Mouse (Mus musculus) intestine, embryonic 15.5 days (tissue): ENCODE data around the gene Pon2. TPM values are rescaled to one million over a fixed set of nuclear protein-coding genes. Genes with fewer than 3 reads are reported as not detected.

Source experiments
- ATAC-seq: fragments of 200-750 bp; cut with Nextera tagmentation; 2 replicates; pipeline ENCODE4 v1.8.0; 2017; ENCODE audit warnings: moderate TSS enrichment, moderate library complexity
- H3K27ac ChIP-seq: fragments of 300-500 bp; sonication (generic); 2 replicates; pipeline ENCODE4 v1.5.1; 2015; ENCODE audit warnings: mild to moderate bottlenecking, inconsistent platforms
- H3K27me3 ChIP-seq: fragments of 300-500 bp; sonication (generic); replicated peaks from 2 replicates; pipeline ENCODE4 v1.6.1; 2015; ENCODE audit warnings: inconsistent platforms
- H3K36me3 ChIP-seq: fragments of 300-500 bp; sonication (generic); 2 replicates; pipeline ENCODE4 v1.6.1; 2015; ENCODE audit warnings: inconsistent platforms
- H3K4me1 ChIP-seq: fragments of 300-500 bp; sonication (generic); replicated peaks from 2 replicates; pipeline ENCODE4 v1.6.1; 2015; ENCODE audit warnings: inconsistent platforms
- H3K4me2 ChIP-seq: fragments of 300-500 bp; sonication (generic); replicated peaks from 2 replicates; pipeline ENCODE4 v1.6.1; 2015; ENCODE audit warnings: mild to moderate bottlenecking, inconsistent platforms
- H3K4me3 ChIP-seq: fragments of 300-500 bp; sonication (generic); replicated peaks from 2 replicates; pipeline ENCODE4 v1.5.1; 2015; ENCODE audit warnings: inconsistent platforms
- H3K9ac ChIP-seq: fragments of 300-500 bp; sonication (generic); 2 replicates; pipeline ENCODE4 v1.6.1; 2015; ENCODE audit warnings: inconsistent platforms
- H3K9me3 ChIP-seq: fragments of 300-500 bp; sonication (generic); 2 replicates; pipeline ENCODE4 v1.6.1; 2016; ENCODE audit warnings: inconsistent platforms
- WGBS: fragments of 180-500 bp; shearing (Covaris S2); methylation state at CpG from one replicate; pipeline ENCODE4 v1.1.7; 2015; 5-methylcytosine and 5-hydroxymethylcytosine counted together
- polyA plus RNA-seq: library from polyadenylated mRNA; unstranded; fragments of >200 nt; fragmentation: Nextera tagmentation; extraction: Ambion mirVana; gene quantifications from 2 replicates; pipeline ENCODE4 v1.2.1, GENCODE M21; 2015

Gene Pon2
- polyA plus RNA-seq, 1 experiment from 2014 or later = 58.4 TPM

DNA sequence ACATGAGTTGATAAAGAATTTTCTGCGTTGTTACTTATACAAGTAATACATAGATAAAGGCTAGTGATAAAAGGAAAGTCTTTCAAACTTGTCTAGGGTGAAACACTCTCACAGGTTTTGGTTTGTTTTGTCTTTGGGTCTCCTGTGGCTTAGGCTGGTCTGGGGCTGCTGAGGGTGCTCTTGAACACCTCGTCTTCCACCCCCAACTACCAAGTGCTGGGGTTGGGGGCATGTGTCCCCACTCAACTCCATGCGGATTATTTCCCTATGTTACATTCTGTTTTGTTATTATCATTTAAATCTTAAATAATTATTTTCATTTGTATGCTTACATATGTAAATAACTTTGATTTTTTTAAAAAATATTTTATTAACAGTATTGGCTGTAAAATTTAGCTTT is 12.2 kb upstream of the Pon2 start:
- H3K9me3 ChIP-seq = no peaks in the 10 kb centered on the region
- H3K4me1 ChIP-seq = no peaks in the 10 kb centered on the region
- H3K27ac ChIP-seq = no peak overlapping the region
- ATAC-seq = no peak
- 83% methylated on average over 3 of the region's 3 CpGs for WGBS
- H3K4me3 ChIP-seq = no peak overlapping the region
- H3K27me3 ChIP-seq = no peaks in the 10 kb centered on the region
- H3K9ac ChIP-seq = no peak overlapping the region
- H3K36me3 ChIP-seq = no peaks in the 10 kb centered on the region
- no peak overlapping the region for H3K4me2 ChIP-seq

DNA sequence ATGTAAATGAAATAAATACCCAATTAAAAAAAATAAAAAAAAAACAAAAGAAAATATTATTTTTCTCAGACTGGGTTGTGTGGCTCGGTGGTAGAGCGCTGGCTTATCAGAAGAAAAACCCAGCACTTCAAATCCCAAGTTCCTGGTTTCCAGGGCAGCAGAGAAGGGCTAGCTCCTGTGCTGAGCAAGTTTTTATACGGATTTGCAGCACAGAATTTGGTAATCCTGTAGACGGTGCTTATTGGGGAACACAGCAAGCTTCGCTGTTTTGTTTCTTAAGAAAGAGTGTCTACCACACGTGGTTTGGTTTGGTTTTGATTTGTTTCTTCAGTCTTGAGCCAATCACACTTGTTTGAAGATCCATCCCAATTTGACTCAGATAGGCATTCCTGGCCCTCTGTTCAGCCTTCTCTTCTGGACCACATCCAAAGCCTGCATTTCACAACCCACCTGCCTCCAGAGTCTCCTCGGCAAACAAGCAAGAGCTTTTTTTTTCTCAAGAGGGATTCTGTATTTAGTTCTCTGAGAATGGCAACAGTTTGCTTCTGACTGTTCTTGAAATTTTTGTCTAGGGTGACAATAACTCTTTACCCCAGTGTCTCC is 11.4 kb upstream of the Pon2 start:
- 78% methylated on average over 7 of the region's 7 CpGs for WGBS
- Histone ChIP-seq H3K9ac (no peak overlapping the region), H3K4me2 (no peak overlapping the region), H3K4me1 (no peaks in the 10 kb centered on the region), H3K9me3 (no peaks in the 10 kb centered on the region), H3K36me3 (no peaks in the 10 kb centered on the region), H3K27me3 (no peaks in the 10 kb centered on the region), H3K27ac (no peak overlapping the region), H3K4me3 (no peak overlapping the region)
- ATAC-seq = no peak

DNA sequence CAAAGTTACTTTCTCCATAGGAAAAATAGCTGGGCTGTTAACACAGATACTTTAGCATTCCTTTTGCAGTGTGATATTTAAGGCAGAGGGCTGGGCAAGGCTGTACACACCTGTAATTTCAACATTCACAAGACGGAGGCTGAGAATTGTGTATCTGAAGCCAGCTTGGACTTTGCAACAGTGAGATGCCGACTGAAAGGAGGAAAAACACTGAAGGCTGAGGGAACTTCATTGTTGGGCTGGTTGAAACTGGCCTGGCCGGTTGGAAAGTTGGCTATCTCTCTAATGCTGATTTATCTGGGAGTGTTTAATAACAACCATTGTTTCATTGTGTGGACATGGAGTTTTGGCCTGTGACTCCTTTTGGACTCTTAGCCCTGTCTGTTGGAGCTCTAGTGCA is 7.7 kb upstream of the Pon2 start:
- H3K4me3 ChIP-seq = no peak overlapping the region
- H3K27me3 ChIP-seq = no peaks in the 10 kb centered on the region
- H3K27ac ChIP-seq = no peak overlapping the region
- no peak overlapping the region for H3K9ac ChIP-seq
- H3K4me1 ChIP-seq = no peaks in the 10 kb centered on the region
- peak; percentile 89 for ATAC-seq
- H3K36me3 ChIP-seq = no peaks in the 10 kb centered on the region
- WGBS = 61% methylated on average over 3 of the region's 3 CpGs
- H3K9me3 ChIP-seq = no peaks in the 10 kb centered on the region
- no peak overlapping the region for H3K4me2 ChIP-seq

DNA sequence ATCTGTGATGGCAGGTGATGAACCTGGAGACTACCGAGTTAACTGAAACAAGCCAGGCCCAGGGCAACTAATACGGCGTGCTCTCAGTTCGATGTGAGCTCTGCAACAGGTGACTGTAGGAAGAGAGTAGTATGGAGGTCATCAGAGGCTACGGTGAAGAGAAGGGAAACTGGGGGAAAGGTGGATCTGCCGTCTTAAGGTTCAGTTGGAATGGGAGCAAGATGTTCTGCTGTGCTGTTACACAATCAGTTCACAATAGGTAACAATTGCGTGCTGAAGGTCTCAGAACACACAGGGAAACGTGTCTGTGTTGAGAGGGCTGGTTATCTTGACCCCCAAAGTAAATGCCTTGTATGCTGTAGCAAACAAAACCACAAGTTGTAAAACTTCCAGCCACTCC is 6.7 kb upstream of the Pon2 start:
- no peaks in the 10 kb centered on the region for H3K4me1 ChIP-seq
- H3K4me3 ChIP-seq = no peak overlapping the region
- no peaks in the 10 kb centered on the region for H3K27me3 ChIP-seq
- no peaks in the 10 kb centered on the region for H3K36me3 ChIP-seq
- H3K4me2 ChIP-seq = no peak overlapping the region
- no peak for ATAC-seq
- H3K27ac ChIP-seq = no peak overlapping the region
- 78% methylated on average over 8 of the region's 8 CpGs for WGBS
- no peak overlapping the region for H3K9ac ChIP-seq
- H3K9me3 ChIP-seq = no peaks in the 10 kb centered on the region

DNA sequence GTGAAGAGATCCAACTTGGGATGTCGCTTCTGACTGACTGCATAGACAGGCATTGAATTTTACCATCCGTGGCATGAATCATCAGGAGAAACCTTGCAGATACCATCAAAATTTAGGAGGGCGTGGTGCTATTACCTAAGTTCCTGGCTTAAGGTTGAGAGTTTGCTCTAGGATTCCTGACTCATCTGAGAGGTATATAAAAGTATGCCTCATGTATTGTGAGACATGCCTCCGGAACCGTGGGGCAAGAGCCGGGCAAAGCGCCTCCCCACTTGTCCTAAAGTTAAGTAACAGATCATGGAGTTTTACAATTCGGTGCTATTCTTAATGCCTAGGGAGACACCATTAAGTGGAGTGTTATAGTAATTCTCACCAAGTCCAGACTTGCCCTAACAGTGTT is 2.4 kb upstream of the Pon2 start:
- Histone ChIP-seq H3K4me2 (no peak overlapping the region), H3K36me3 (no peaks in the 10 kb centered on the region), H3K27ac (no peak overlapping the region), H3K9me3 (no peaks in the 10 kb centered on the region), H3K27me3 (no peaks in the 10 kb centered on the region), H3K9ac (no peak overlapping the region), H3K4me3 (no peak overlapping the region), H3K4me1 (no peaks in the 10 kb centered on the region)
- ATAC-seq = no peak
- 84% methylated on average over 8 of the region's 8 CpGs for WGBS

DNA sequence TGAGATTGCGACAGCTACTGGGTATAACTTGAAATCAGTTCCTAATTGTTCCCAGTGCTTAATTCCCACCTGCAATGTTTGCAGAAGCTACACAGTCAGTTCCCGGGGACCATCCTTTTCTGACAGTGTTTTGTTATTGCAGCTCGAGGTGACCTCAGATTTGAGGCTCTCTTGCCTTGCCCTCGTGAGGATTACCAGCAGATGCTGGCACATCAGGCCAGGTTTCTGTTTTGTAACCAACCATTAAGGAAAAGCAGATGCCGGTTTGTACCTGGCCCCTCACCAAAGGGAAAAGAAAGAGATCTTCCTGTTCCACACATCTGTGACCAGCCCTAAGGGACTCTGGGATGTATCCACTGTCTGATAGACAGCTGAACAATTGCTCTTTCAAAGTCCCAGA is 1.3 kb upstream of the Pon2 start:
- Histone ChIP-seq H3K27me3 (no peaks in the 10 kb centered on the region), H3K36me3 (no peaks in the 10 kb centered on the region), H3K4me3 (no peak overlapping the region), H3K27ac (no peak overlapping the region), H3K4me2 (no peak overlapping the region), H3K4me1 (no peaks in the 10 kb centered on the region), H3K9ac (no peak overlapping the region), H3K9me3 (no peaks in the 10 kb centered on the region)
- ATAC-seq = no peak
- 66% methylated on average over 5 of the region's 5 CpGs for WGBS

DNA sequence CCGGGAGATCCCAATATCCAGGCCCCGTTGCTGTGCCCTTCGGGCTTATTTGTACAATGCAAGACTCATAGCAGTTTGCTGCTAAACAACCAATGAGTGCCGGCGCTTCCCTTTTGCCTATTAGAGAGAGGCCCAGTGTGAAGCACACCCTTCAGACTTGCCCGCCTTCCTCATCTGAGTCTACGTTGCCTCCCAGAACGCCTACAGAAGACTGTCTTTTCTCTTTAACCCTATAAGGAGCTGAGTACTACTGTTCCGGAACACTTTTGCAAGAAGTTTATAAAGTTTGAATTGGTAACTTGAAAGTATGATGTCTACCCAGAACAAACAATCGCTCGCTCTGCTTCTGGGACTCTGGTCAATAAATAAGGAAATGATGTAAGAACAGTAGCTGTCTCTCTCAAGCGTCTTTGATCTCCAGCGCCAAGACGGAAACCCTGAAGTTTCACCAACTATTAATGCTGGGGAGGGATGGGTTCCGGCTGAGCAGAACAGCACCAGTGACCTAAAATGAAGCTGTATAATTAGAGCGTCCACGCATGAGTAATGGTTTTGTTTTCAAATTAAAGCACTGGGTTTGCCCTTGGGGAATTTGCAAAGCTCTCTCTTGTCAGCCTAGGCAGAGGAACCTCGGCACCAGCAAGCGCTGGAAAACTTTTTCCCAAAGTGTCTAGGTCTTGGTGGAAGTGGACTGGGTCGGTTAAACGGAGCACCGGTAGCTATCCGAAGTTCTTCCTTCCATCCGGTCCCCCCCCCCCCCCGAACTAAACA is 749 bp downstream of the Pon2 start:
- no peaks in the 10 kb centered on the region for H3K27me3 ChIP-seq
- ATAC-seq = peak; percentile 80
- 4% methylated on average over 23 of the region's 25 CpGs for WGBS

DNA sequence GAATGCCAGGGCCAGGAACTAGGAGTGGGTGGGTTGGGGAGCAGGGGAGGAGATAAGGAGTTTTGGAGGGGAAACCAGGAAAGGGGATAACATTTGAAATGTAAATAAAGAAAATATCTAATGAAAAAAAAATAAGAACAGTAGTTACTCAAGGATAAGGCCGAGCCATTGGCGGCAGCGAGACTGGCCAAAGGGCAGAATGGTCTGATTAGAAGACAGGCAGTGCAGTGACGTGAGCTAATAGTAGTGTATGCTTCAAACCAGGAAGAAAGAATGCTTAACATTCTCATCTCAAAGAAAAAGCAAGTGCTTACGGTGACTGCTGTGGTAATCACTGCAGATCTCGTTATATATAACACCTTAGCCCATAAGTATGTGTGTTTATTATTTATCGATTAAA is 2.2 kb downstream of the Pon2 start:
- no peak overlapping the region for H3K4me3 ChIP-seq

More for the DNA sequence above, 749 bp downstream of the Pon2 start:
- no peaks in the 10 kb centered on the region for H3K9me3 ChIP-seq
- peak overlapping the region; percentile 73 for H3K9ac ChIP-seq
- no peaks in the 10 kb centered on the region for H3K36me3 ChIP-seq
- H3K27ac ChIP-seq = peak overlapping the region; percentile 90
- peak overlapping the region; percentile 71 for H3K4me3 ChIP-seq
- H3K4me1 ChIP-seq = no peaks in the 10 kb centered on the region
- peak overlapping the region; percentile 68 for H3K4me2 ChIP-seq

DNA sequence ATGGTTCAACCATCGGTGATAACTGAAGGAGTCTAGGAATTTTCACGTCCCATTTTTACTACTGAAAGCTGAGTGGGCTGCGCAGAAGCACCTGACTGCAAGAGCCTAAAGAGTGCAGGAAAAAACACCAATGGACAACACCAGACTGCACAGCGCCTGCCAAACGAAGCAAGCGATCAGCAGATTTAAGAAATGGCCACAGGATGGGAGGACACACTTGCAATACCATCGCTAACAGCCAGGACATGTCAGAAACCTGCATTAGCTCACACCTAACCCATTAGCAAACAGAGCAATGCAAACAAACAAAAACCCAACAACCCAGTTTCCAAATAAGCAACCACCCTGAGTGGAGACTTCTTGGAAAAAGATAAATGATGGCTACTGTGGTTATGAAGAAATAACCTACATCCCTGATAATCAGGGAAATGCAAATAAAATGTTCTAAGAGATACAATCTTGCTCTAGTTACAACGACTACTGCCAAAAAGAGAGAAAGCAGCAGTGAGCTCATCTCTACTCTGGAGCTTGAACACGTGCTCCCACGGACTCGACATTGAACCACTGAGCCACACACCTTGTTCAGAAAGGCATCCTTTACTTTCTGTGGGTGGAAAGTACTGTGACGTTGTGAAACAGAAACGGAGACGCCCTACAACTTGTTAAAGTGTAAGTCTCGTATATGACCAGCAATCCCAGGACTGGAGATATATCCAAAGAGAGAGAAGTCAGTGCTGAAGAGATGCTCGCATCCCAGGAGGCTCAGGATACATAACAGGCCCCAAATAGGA is 3.4 kb downstream of the Pon2 start:
- 92% methylated on average over 16 of the region's 16 CpGs for WGBS
- no peak for ATAC-seq

More for the DNA sequence above, 2.2 kb downstream of the Pon2 start:
- no peak overlapping the region; the same call in 1 of the 2 replicates for H3K27ac ChIP-seq
- no peak overlapping the region; the same call in 1 of the 2 replicates for H3K4me2 ChIP-seq
- WGBS = 83% methylated on average over 7 of the region's 7 CpGs
- no peak; the same call in 1 of the 2 replicates for ATAC-seq
- H3K9ac ChIP-seq = no peak overlapping the region
- no peaks in the 10 kb centered on the region for H3K27me3 ChIP-seq
- H3K9me3 ChIP-seq = no peaks in the 10 kb centered on the region
- H3K36me3 ChIP-seq = no peaks in the 10 kb centered on the region
- H3K4me1 ChIP-seq = no peaks in the 10 kb centered on the region

DNA sequence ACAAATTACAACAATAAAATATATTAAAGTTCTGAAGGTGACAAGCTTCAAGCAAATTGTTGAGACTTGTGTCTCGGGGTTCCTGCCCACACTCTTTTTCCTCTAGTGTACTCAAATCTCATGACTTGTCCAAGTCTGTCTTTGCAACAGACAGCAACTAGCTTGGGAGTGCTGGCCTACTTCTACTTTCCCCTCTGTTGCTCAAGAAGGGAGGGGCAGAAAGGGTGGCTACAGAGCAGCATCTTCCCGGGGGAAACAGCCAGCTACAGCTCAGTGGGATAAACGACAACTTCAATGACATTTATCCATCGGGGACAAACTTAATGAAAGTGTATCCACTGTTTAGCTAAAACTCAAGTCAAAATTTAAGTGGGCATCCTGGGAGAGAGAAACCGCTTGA is 5.4 kb downstream of the Pon2 start:
- Histone ChIP-seq H3K27ac (no peak overlapping the region), H3K4me2 (no peak overlapping the region), H3K9ac (no peak overlapping the region), H3K9me3 (no peaks in the 10 kb centered on the region), H3K36me3 (no peaks in the 10 kb centered on the region), H3K27me3 (no peaks in the 10 kb centered on the region), H3K4me1 (no peaks in the 10 kb centered on the region), H3K4me3 (no peak overlapping the region)
- WGBS = 76% methylated on average over 5 of the region's 5 CpGs
- no peak for ATAC-seq

More for the DNA sequence above, 3.4 kb downstream of the Pon2 start:
- H3K27ac ChIP-seq = no peak overlapping the region
- H3K9ac ChIP-seq = no peak overlapping the region
- H3K9me3 ChIP-seq = no peaks in the 10 kb centered on the region
- no peaks in the 10 kb centered on the region for H3K4me1 ChIP-seq
- H3K4me2 ChIP-seq = no peak overlapping the region
- H3K36me3 ChIP-seq = no peaks in the 10 kb centered on the region
- no peak overlapping the region for H3K4me3 ChIP-seq
- no peaks in the 10 kb centered on the region for H3K27me3 ChIP-seq

DNA sequence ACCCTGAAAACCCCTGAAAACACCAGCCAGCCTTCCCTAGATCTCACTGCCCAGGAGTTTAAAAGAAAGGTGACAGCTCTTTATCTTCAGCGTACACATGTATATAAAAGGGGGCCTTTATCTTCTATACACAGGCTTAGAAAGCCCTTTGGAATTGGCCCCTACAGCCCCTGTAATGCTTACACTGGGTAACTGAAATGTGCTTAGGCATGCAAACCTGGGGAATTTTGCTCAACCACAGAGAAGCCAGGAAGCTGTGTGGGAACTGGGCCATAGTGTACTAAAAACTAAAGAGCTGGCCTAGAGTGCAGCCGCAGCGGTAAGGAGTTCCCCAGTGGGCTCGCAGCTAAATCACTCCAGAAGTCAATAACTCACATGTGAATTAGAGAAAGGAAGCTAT is 6.8 kb downstream of the Pon2 start:
- 70% methylated on average over 4 of the region's 4 CpGs for WGBS
- Histone ChIP-seq H3K27ac (0 out of 2 replicates have a peak overlapping the region, but pooled peaks have one; percentile 9), H3K4me3 (no peak overlapping the region), H3K9ac (no peak overlapping the region), H3K27me3 (no peaks in the 10 kb centered on the region), H3K4me1 (no peaks in the 10 kb centered on the region), H3K4me2 (no peak overlapping the region), H3K36me3 (no peaks in the 10 kb centered on the region), H3K9me3 (no peaks in the 10 kb centered on the region)
- peak; percentile 44; the same call in 1 of the 2 replicates for ATAC-seq

DNA sequence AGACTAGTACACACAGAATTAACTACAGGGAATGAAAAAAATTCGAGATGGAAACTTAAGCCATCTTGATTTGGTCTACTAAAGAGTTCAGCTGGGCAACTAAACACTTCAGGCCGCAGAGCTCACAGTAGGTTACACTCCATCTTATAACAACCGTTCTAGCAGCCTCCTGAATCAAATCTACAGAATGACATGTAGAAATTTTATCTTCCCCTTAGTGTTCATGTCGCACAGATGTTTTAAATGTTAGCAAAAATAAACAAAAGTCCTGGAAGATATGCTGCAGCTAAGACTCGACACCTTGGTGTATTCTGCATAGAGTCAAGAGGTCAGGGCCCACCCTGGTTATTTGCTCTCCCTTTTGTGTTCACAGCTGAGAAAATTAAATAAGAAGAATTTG is 10.3 kb downstream of the Pon2 start:
- Histone ChIP-seq H3K9me3 (no peaks in the 10 kb centered on the region), H3K9ac (no peak overlapping the region), H3K4me2 (no peak overlapping the region), H3K27me3 (no peaks in the 10 kb centered on the region), H3K27ac (no peak overlapping the region), H3K36me3 (no peaks in the 10 kb centered on the region), H3K4me3 (no peak overlapping the region), H3K4me1 (no peaks in the 10 kb centered on the region)
- WGBS = 49% methylated on average over 5 of the region's 5 CpGs
- ATAC-seq = no peak
